Mouse (Mus musculus) midbrain, embryonic 15.5 days (tissue): ENCODE results near the gene Vmn1r18. TPM values are rescaled to one million over a fixed set of nuclear protein-coding genes. Genes with fewer than 3 reads are reported as not detected.
"Not testable (repeated sequence)": the region's sequence is repeated elsewhere in the genome, so short reads cannot be mapped to it uniquely, and the experiment has no call there.

ENCODE experiments used
- ATAC-seq: fragments of 200-750 bp; cut with Nextera tagmentation; replicated peaks from 2 replicates; pipeline ENCODE4 v1.8.0; 2017; ENCODE audit warnings: moderate TSS enrichment
- H3K27ac ChIP-seq: fragments of 300-500 bp; sonication (generic); 2 replicates; pipeline ENCODE4 v1.5.1; 2015; ENCODE audit warnings: mild to moderate bottlenecking, inconsistent platforms
- H3K27me3 ChIP-seq: fragments of 300-500 bp; sonication (generic); replicated peaks from 2 replicates; pipeline ENCODE4 v1.6.1; 2015; ENCODE audit warnings: inconsistent platforms
- H3K36me3 ChIP-seq: fragments of 300-500 bp; sonication (generic); replicated peaks from 2 replicates; pipeline ENCODE4 v1.6.1; 2015; ENCODE audit warnings: inconsistent platforms
- H3K4me1 ChIP-seq: fragments of 300-500 bp; sonication (generic); 2 replicates; pipeline ENCODE4 v1.6.1; 2015; ENCODE audit warnings: inconsistent platforms
- H3K4me2 ChIP-seq: fragments of 300-500 bp; sonication (generic); 2 replicates; pipeline ENCODE4 v1.6.1; 2015; ENCODE audit warnings: inconsistent platforms, mild to moderate bottlenecking, moderate library complexity
- H3K4me3 ChIP-seq: fragments of 300-500 bp; sonication (generic); 2 replicates; pipeline ENCODE4 v1.5.1; 2015; ENCODE audit warnings: mild to moderate bottlenecking, inconsistent platforms
- H3K9ac ChIP-seq: fragments of 300-500 bp; sonication (generic); 2 replicates; pipeline ENCODE4 v1.6.1; 2015; ENCODE audit warnings: mild to moderate bottlenecking, inconsistent platforms
- H3K9me3 ChIP-seq: fragments of 300-500 bp; sonication (generic); 2 replicates; pipeline ENCODE4 v1.6.1; 2016; ENCODE audit warnings: inconsistent platforms
- WGBS: fragments of 180-500 bp; shearing (Covaris S2); methylation state at CpG from one replicate; pipeline ENCODE4 v1.1.7; 2015; ENCODE audit warnings: mixed read lengths; 5-methylcytosine and 5-hydroxymethylcytosine counted together
- polyA plus RNA-seq: library from polyadenylated mRNA; unstranded; fragments of >200 nt; fragmentation: Nextera tagmentation; extraction: Ambion mirVana; gene quantifications from 2 replicates; pipeline ENCODE4 v1.2.1, GENCODE M21; 2015

Gene Vmn1r18
- not detected in 2 replicates for polyA plus RNA-seq

- H3K27ac ChIP-seq = no peak within 1 kb of the TSS
- no peaks in the 10 kb centered on the region for H3K9me3 ChIP-seq
- no peak within 1 kb of the TSS for H3K4me3 ChIP-seq
- no peak within 1 kb of the TSS for H3K9ac ChIP-seq
- no peak within 1 kb of the TSS for H3K4me2 ChIP-seq
- H3K4me1 ChIP-seq = no peaks in the 10 kb centered on the region
- no peaks in the 10 kb centered on the region for H3K27me3 ChIP-seq
- no peaks in the 10 kb centered on the region for H3K36me3 ChIP-seq
- ATAC-seq = no peak
Observed at GRCm38 (mm10) chr6:57395683-57396082, at the start of gene Vmn1r18. Gene Vmn1r18 (minus strand): TSS chr6:57395783.

GRCm38 (mm10) chr6:57431196-57431595, 35.6 kb upstream of the Vmn1r18 start:
- Histone ChIP-seq H3K27ac (no peak overlapping the region), H3K9me3 (no peaks in the 10 kb centered on the region), H3K4me2 (no peak overlapping the region), H3K27me3 (no peaks in the 10 kb centered on the region), H3K4me1 (no peaks in the 10 kb centered on the region), H3K9ac (no peak overlapping the region), H3K4me3 (no peak overlapping the region), H3K36me3 (no peaks in the 10 kb centered on the region)
- WGBS = 83% methylated on average over 1 of the region's 1 CpGs
- ATAC-seq = no peak

DNA sequence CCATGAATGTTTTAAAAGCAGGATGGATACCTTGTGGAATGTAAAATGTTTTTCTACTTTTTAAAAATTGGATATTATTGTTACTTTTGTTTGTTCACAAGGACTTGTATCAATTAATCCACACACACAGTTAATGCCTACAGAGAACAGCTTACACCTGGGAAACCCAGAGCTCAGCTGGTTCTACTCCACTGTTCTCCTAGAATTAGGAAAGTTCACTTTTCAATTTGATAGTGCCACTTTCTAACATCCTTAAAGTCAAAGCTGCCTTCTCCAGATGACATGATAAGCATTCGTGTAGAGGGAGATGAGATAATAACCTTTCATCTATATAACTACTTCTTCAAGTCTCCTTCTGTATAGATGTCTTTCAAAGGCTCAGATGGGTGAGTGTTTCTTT, 33.0 kb upstream of the Vmn1r18 start, which contains the start of gene Vmn1r20:
Gene Vmn1r20, plus strand, starts transcription at position 301 of the 400 bp plus-strand sequence.
- no peaks in the 10 kb centered on the region for H3K36me3 ChIP-seq
- H3K27me3 ChIP-seq = no peaks in the 10 kb centered on the region
- H3K4me1 ChIP-seq = no peaks in the 10 kb centered on the region
- H3K9ac ChIP-seq = no peak within 1 kb of the TSS
- no peaks in the 10 kb centered on the region for H3K9me3 ChIP-seq
- 74% methylated on average over 1 of the region's 1 CpGs for WGBS
- H3K27ac ChIP-seq = no peak within 1 kb of the TSS
- H3K4me3 ChIP-seq = no peak within 1 kb of the TSS
- H3K4me2 ChIP-seq = no peak within 1 kb of the TSS
- ATAC-seq = no peak

- not testable (repeated sequence) for H3K4me1 ChIP-seq, ATAC-seq, H3K36me3 ChIP-seq, H3K9ac ChIP-seq, H3K27ac ChIP-seq, H3K9me3 ChIP-seq, H3K27me3 ChIP-seq, H3K4me3 ChIP-seq, H3K4me2 ChIP-seq
- 73% methylated on average over 3 of the region's 3 CpGs for WGBS
Observed at GRCm38 (mm10) chr6:57403480-57403879, 7.9 kb upstream of the Vmn1r18 start, which contains the start of gene Vmn1r19. Gene Vmn1r19 (plus strand): TSS chr6:57403780.

- 97% methylated on average over 1 of the region's 1 CpGs for WGBS
- no peak for ATAC-seq
- Histone ChIP-seq H3K27ac (no peak overlapping the region), H3K27me3 (no peaks in the 10 kb centered on the region), H3K4me2 (no peak overlapping the region), H3K9ac (no peak overlapping the region), H3K4me1 (no peaks in the 10 kb centered on the region), H3K4me3 (no peak overlapping the region), H3K9me3 (no peaks in the 10 kb centered on the region), H3K36me3 (no peaks in the 10 kb centered on the region)
Observed at GRCm38 (mm10) chr6:57367496-57367895, 28.1 kb downstream of the Vmn1r18 start.

- H3K4me1 ChIP-seq, H3K36me3 ChIP-seq, H3K4me3 ChIP-seq, H3K4me2 ChIP-seq, H3K27ac ChIP-seq, H3K27me3 ChIP-seq, H3K9ac ChIP-seq, H3K9me3 ChIP-seq, ATAC-seq: not testable (repeated sequence)
- 95% methylated on average over 1 of the region's 1 CpGs for WGBS
Observed at GRCm38 (mm10) chr6:57365866-57366265, 29.7 kb downstream of the Vmn1r18 start.

- no peak within 1 kb of the TSS for H3K4me2 ChIP-seq
- H3K36me3 ChIP-seq = no peaks in the 10 kb centered on the region
- H3K4me1 ChIP-seq = no peaks in the 10 kb centered on the region
- no peak within 1 kb of the TSS for H3K4me3 ChIP-seq
- no peaks in the 10 kb centered on the region for H3K27me3 ChIP-seq
- H3K9ac ChIP-seq = no peak within 1 kb of the TSS
- WGBS = 96% methylated on average over 1 of the region's 1 CpGs
- no peak within 1 kb of the TSS for H3K27ac ChIP-seq
- no peaks in the 10 kb centered on the region for H3K9me3 ChIP-seq
- ATAC-seq = no peak
Observed at GRCm38 (mm10) chr6:57363627-57364026, 32.0 kb downstream of the Vmn1r18 start, which contains the start of gene Vmn1r17. Gene Vmn1r17 (minus strand): TSS chr6:57363727.

- no peak overlapping the region for H3K4me3 ChIP-seq
- H3K4me2 ChIP-seq = no peak overlapping the region
- no peak overlapping the region for H3K27ac ChIP-seq
- H3K4me1 ChIP-seq = no peaks in the 10 kb centered on the region
- H3K9ac ChIP-seq = no peak overlapping the region
- 72% methylated on average over 2 of the region's 2 CpGs for WGBS
- ATAC-seq = no peak
- no peaks in the 10 kb centered on the region for H3K36me3 ChIP-seq
- no peaks in the 10 kb centered on the region for H3K27me3 ChIP-seq
- no peaks in the 10 kb centered on the region for H3K9me3 ChIP-seq
Observed at GRCm38 (mm10) chr6:57356864-57357263, 38.7 kb downstream of the Vmn1r18 start.

- Histone ChIP-seq H3K4me3 (no peak within 1 kb of the TSS), H3K9ac (no peak within 1 kb of the TSS), H3K4me1 (no peaks in the 10 kb centered on the region), H3K27ac (no peak within 1 kb of the TSS), H3K4me2 (no peak within 1 kb of the TSS), H3K36me3 (no peaks in the 10 kb centered on the region), H3K27me3 (no peaks in the 10 kb centered on the region), H3K9me3 (no peaks in the 10 kb centered on the region)
- no peak for ATAC-seq
- WGBS = 81% methylated on average over 3 of the region's 3 CpGs
Observed at GRCm38 (mm10) chr6:57329394-57329793, 66.2 kb downstream of the Vmn1r18 start, which contains the start of gene Vmn1r16. Gene Vmn1r16 (minus strand): TSS chr6:57329494.

Other genes with a start within 250 kb of the Vmn1r18 start
- gene Vmn1r12, start 238.9 kb downstream of the Vmn1r18 start, polyA plus RNA-seq = not detected in 2 replicates
- gene Vmn1r13, start 192.5 kb downstream of the Vmn1r18 start, polyA plus RNA-seq = not detected in 2 replicates
- gene Vmn1r14, start 164.1 kb downstream of the Vmn1r18 start, polyA plus RNA-seq = not detected in 2 replicates
- gene Vmn1r15, start 137.8 kb downstream of the Vmn1r18 start, polyA plus RNA-seq = not detected in 2 replicates
- gene Vmn1r16, start 66.3 kb downstream of the Vmn1r18 start, polyA plus RNA-seq = not detected in 2 replicates
- gene Vmn1r17, start 32.1 kb downstream of the Vmn1r18 start, polyA plus RNA-seq = not detected in 2 replicates
- gene Vmn1r19, start 8.0 kb upstream of the Vmn1r18 start, polyA plus RNA-seq = not detected in 2 replicates
- not detected in 2 replicates for gene Vmn1r20, start 33.1 kb upstream of the Vmn1r18 start, polyA plus RNA-seq
- gene Ppm1k, start 139.7 kb upstream of the Vmn1r18 start, polyA plus RNA-seq = 6.0 and 6.9 TPM in 2 replicates
- gene Herc6, start 185.2 kb upstream of the Vmn1r18 start, polyA plus RNA-seq = 0.71 and 1.5 TPM in 2 replicates